Mouse (Mus musculus) CH12F3 (cell line): ENCODE data around the gene 1700022I11Rik.

Experiments used
- in situ Hi-C: fragments of 300-500 bp; cut with MboI; formaldehyde crosslinking; loops from 2 replicates; pipeline ENCODE4 v1.14.3; 2020; ENCODE audit warnings: low sequenced_read_pairs

1700022I11Rik gene

DNA sequence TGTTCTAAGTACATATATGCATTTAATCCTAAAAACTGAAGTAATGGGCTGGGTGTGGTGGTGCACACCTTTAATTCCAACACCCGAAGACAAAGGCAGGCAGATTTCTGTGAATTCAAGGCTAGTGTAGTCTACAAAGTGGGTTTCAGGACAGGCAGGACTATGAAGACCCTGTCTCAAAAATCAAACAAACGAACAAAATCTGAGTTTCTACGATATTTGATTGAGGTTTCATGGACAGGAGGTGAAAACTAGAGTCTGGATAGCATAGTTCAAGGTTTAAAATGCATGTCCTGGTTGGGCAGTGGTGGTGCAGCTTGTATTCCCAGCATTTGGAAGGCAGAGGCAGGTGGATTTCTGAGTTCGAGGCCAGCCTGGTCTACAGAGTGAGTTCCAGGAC is at the start of gene 1700022I11Rik:
TSS of gene 1700022I11Rik (plus strand) at position 301 of the 400 bp plus-strand sequence.
- in situ Hi-C loops: no loop called here

DNA sequence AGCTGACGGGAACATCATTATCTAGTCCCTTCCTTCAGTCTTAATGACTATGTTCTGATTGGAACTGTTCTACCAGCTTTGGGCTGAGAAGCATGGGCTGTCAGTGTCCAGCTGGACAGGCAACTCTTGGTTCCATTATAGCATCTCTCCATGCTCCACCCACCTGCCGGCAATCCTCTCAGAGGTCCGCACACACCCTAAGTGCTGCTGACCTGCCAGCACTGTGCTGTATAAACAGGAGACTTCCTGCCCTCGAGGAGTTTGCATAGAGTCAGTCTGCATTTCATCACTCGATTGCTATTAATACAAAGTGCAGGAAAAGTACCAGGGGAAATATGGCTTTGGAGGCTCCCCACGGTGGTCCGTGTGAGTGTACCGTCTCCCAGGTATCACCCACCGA is 48.7 kb upstream of the 1700022I11Rik start:
- in situ Hi-C loops: no loop called here

DNA sequence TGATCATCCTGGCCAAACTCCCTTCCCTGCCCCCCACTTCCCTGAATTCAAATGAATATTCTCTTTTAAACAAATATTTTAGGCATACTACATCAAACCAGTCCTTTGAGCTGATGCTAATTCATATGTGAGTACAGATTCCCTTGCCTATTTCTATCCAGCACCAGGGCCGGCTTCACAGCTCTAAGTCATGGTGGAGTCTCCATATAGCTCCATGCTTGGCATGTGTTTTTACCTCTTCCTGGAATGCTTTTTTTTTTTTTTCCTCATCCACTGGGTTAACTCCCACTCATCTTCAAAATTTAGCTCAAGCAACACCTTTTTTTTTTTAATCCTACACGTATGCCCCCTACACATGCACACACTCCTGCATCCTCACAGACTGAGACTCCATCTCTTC is 47.9 kb upstream of the 1700022I11Rik start:
- in situ Hi-C loops: no loop called here

DNA sequence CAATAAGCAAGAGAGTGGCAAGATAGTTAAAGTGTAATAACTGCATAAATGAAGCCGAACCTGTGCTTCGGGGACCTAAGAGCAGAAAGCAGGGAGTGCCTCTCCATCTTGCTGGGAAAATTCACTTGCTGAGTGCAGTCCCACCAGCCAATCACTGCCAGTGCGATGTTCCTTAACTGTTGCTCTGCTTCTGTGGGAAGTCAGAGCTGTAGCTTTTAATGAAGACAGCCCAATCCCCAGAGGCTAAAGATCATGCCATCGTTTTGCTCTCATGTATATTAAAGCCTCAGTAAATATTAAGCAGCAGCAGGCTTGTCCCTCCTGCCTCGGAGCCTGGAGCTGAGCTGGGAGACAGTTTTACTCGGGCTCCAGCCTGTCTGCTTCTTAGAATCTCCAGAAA is 47.3 kb upstream of the 1700022I11Rik start:
- in situ Hi-C loops: no loop called here

DNA sequence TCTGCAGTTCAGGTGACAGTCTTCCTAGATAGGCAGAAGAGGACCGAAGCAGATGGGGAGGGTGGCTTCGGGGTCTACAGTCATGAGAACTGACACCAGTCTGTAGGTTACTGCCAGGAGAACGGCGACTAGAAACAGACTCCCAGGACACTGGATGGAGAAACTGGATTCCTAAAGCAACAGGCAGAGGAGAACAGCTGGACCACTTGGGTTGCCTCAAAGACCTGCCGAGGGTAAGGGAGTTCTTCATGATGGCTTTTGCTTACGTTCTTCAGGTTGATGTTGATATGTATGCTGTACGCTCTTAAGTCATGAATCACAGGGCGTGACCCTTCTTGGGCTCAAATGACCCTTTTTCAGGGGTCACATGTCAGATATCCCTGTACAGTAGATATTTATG is 46.9 kb upstream of the 1700022I11Rik start:
- in situ Hi-C loops: no loop called here

DNA sequence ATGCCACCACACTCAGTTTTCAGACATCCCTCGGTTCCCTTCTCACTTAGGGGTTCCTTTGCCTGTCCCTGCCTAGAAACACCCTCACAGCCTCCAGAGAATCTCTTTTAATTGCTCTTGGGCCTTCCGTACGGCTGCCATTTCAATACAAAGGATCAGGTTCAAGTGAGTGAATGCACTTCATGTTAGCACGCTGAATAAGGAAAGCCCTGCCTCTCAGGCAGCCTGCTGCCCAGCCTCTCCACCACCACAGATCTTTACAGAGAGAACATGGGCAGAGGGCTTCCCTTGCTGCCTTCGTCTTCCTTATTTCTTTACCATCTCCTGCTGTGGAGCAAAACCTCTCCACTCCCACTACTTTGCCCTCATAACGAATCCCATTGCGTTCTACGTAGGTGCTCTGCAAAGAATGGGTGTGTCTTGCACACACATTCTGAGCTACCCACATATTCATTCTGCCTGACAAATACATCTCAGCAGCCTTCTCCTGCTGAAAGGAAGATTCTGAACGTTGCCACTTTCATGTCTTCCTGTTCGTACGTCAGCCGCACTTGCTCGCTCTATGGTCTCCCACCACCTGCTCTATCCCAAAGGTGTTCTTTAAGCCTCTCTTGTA is 45.2 kb upstream of the 1700022I11Rik start:
- in situ Hi-C loops: no loop called here

DNA sequence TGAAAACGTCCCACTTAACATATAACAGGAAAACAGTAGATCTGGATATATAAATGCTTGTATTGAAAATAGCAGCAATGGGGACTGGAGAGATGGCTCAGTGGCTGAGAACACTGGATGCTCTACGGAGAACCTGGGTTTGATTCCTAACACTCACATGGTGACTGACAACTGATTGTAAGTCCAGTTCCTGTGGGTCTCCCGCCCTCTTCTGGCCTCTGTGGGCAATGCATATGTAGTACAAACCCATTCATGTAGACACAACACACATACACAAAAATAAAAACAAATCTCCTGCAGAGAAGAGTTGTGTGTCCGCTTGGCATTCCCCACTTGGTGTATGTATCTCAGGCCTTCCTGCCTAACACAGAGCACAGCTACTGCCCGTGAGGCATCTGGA is 41.2 kb upstream of the 1700022I11Rik start:
- in situ Hi-C loops: no loop called here

DNA sequence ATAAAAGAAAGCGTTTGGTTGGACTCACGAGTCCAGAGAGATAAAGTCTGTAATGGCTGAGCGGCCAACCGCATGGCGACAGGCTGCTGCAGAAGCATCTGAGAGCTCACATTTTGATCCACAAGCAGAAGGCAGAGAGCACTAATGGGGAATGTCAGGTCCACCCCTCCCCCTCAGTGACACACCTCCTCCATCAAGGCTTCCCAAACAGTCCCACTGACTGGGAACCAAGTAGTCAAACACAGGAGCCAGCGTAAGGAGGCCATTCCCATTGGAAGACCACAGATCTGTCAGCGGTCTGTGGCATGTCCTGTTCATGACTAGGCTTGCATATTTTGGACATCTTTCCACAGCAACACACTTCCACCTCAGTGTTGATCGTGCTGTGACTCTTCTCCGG is 40.5 kb upstream of the 1700022I11Rik start:
- in situ Hi-C loops: no loop called here

DNA sequence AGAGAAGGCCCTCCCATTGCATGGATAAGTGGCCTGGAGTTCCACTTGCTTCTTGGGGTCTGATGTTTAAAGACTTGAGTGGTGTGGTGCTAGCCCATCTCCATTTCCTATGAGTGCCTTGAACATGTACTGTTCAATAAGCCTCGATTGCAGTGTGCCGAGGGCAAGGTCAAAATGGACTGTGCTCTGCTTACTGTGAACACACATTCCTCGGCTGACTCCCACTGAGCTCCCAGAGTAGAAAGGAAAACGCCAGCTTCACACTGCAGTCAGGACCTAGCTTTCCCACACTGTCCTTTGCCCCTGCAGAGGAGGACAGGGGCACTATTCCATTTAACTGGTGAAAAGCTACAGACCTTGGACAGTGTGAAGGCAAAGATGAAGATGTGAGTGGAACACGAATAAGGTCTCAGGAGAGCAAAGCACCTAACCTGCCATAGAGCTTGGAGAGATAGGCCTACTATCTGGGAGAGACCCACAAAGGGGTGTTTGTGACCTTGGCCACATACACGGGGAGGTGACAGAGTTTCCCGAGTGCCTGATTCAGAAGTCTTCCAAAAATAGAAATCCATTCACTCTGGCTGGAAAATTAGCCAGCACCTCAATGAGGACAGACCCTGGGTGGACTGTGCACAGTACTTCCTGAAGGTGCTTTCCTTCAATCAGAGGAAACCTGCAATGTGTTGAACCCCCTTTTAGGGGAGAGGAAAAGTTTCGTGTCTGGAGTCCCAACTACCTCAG is 37.0 kb upstream of the 1700022I11Rik start:
- in situ Hi-C loops: no loop called here

DNA sequence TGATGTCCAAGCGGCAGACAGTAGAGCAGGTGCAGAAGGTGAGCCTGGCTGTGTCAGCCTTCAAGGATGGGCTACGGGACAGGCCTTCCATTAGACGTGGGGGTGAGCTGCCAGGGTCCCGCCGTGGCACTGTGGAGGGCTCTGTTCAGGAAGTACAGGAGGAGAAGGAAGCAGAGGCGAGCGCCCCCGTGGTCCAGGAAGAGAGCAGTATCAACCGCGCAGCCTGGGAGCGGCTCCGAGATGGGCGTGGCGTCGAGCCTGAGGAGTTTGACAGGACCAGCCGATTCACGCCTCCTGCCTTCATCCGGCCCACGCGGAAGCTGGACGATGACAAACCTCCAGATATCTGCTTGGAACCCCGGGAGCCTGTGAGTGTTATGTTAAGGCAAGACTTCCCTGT is 35.8 kb upstream of the 1700022I11Rik start:
- in situ Hi-C loops: no loop called here

DNA sequence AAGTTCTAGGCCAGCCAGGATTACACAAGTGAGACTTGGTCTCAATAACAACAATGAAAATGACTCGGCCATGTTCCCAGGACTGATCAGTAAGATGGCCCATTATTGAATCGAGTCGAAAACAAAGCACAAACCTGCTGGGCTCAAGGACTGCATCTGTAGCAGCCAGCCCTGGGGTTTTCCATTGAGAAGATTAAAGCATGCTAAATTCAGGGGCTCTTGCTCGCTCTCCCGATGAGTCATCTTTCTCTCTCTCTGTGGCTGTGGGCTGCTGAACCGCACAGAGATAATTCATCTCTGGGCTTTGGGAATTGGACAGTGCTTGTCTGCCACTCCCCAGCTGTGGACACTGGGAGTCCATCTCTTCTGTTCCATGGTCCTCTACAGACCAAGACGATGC is 28.0 kb upstream of the 1700022I11Rik start:
- in situ Hi-C loops: no loop called here

DNA sequence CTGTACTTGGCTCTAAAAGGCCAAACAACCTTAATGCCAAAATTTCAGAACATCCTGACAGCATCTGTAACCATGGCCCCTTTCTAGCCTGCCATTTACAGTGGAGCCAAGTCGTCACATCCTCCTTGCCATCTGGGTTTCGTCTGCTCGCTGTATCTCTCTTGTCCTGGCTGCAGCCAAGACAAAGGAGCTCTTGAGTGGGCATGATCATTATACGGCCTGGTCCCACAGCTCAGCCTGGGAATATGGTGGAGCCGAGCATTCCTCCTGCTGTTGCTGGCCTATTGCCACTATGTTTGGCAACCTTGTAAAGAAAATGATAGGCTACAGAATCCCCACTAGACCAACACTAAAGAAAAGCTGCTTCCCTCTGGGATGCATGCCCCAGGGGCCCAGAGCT is 26.1 kb upstream of the 1700022I11Rik start:
- in situ Hi-C loops: no loop called here

DNA sequence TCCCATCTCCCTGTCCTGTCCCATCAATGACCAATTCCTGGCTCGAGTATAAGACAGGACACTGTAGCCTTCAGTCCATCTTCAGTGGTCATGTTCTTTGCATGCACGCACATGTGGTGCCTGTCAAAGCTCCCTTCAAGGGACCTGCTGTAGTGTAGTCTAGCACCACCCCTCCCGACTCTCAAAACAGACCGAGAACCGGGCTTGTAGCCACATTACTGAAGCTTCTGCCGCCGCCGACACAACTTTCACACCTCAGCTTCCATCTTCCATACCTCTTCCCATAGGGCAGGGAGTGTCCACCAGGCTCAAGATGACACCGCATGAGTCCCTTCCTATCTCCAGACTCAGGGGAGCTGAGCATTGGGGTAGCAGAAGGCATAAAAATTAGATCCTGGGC is 25.2 kb upstream of the 1700022I11Rik start:
- in situ Hi-C loops: no loop called here

DNA sequence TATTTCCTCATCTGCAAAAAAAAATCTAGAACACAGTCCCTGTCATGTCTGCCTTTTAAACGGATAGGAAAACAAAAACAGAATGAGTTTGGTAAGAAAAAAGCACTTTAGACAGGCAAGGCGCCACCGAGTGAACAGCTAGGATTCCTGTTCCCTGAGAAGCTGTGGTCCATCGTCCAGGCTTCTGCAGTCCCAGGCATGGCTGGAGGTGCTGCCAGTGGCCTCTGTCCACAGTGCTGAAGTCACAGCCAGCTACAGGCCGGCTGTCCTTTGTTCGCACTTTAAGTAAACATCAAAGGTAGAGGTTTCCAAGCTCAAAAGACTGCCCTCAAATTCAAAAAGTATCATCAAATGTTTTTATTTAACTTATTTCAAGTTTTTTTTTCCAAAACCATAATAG is 24.4 kb upstream of the 1700022I11Rik start:
- in situ Hi-C loops: no loop called here

DNA sequence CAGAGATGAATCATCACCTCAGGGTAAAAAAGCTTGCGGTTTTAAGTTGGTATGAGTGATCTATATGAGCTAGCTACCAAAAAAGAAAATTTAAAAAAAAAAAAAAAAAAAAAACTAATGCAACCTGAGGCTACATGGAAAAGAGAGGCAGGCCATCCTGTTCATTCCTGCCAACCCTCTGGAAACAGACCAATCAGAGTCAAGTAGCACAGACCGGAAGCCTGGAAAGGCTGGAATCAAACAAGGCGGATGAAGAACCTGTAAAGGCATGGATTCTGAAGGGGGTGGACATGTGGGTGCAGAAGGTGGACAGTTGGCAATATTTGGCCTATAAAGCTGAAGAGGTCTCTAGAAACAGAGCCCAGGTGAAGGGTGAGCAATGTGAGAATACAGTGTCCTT is 24.0 kb upstream of the 1700022I11Rik start:
- in situ Hi-C loops: no loop called here

DNA sequence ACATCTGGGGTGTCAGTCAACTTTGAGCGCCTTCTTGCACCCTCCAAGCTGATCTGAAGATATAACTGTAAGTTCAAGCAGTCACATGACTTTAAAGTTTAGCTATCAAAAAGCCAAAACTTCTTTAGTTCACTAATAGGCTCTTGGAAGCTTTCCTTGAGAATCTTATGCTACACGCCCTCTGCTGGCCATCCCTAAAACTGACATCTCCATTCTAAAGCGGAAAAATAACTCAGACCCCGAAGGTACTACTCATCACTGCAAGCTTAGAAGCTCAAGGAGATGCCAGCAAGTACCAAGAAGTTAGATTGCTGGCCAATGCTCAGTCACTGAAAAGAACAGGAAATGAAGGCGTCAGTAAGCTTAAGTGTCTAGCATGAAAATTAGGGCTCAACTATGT is 23.5 kb upstream of the 1700022I11Rik start:
- in situ Hi-C loops: no loop called here

DNA sequence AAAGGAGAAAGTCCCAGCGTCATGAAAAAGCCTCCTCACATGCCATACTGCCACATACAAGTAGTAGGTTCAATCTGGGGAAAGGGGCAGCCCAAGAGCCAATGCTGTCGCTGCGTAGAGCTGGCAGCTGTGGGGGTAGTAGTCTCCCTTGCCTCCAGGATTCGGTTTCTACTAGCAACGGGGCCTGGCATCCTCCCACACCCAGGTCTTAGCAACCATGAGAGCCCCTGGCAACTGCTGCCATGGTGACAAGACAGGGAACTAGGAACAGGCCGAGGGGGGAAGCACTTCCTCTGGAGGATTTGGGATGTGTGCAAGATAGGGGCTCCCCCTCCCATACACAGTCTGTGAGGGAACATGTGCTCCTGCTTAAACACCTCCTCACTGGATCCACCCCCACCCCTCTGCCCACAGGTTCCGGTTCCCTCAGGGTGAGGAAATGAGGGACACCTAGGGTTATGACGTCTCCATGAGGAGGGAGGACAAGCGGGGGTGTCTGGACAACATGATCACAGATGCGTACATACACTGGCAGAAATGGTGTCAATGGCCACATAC is 22.6 kb upstream of the 1700022I11Rik start:
- in situ Hi-C loops: no loop called here

DNA sequence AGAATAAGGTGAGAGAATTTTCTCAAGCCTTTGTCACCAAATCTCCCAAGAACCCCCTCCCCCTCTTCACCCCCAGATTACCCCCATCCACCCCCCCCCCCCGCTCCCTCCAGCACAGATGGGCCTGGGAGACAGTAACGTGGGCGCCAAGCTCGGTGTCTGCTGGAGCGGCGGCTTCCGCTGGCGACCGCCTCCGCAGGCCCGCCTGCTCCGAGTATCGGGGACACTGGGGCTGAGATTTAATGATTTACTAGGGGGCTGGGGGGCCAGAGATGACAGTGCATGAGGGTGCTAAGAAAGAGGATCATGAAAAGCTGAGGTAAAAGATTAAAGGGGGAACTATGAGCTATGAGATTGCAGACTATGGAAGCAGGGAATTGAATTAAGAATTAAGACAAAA is 20.9 kb upstream of the 1700022I11Rik start:
- in situ Hi-C loops: no loop called here

DNA sequence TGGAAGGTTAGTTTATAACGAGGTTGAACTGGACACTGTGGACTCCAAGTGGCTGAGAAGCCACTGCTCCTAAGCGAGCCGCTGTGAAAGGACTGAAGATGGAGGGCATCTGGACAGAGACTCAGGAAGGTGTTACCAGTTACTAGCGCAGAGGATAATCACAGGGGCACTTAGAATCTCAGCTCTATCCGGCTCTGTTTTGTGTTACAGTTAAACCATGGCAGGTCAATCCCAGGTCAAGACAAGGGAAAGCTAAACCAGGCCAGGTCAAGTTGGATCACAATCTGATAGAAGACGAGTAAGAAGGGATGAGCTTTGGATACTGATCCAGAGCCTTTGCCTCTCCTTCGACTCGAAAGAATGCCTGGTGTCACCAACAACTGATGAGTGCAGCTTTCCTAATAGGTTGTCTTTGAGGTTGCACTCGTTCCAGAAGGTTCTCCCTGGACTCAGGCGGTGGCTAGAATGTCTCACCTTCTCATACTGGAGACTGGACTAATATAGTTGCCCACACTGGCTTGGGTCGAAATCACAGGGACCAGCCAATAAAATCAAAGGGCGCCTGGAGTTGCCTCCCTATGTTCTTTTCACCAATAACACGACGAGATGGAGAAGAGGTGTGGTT is 20.2 kb upstream of the 1700022I11Rik start:
- in situ Hi-C loops: no loop called here

DNA sequence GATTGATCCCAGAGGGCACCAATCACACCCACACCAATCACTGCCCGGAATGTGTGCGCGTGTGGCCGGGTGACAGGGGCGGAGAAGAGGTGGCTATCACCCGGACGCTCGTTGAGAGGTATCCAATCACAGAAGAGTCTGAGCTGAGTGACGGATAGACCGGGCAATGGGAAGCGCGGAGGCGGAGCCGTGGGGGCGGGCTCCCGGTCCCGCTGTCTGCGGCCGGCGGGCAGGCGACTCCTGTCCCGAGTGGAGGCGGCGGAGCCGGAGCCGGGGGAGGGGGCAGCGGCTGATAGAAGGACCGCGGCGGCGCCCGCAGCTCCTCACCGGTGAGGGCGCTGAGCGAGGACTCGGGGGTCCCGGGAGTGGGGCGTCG is 19.7 kb upstream of the 1700022I11Rik start, which contains the start of gene Dnajb5:
TSS of gene Dnajb5 (plus strand) at position 139 of the 376 bp plus-strand sequence.
- in situ Hi-C loops: no loop called here

DNA sequence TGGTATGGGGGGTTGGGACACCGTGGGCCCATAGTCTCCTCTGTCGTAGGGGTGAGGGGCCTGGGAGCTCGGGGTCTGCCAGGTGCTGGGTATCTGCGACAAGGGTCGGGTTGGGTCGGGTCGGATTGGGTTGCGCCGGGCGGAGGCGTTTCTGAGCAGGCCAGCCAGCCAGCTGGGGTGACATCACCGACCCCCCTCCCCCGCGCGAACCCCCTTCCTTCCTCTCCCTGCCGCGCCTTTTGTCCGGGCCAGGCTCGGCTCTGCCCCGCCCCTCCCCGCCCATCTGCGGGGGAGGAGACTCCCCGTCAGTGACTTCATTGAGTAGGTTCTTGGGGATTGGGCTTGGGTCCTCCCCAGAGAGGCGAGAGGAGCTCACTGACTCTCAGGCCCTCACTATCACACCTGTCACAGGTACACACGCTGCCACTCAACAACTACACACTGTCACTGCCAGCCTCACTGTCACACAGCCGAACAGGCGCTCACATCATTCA is 19.3 kb upstream of the 1700022I11Rik start:
- in situ Hi-C loops: no loop called here
